Mouse (Mus musculus) 416B (cell line): ENCODE measurements at regions not wholly inside any gene's neighbourhood (a gene's known extent, or its start where the extent isn't known, plus 50 kb on each side); places are given as distances from the start of the nearest gene placed in this dataset.
A peak's percentile ranks its signal among the peaks of the same experiment; 100 is the strongest.

Source experiments
- DNase-seq: peaks from one replicate; pipeline ENCODE4 v3.0.0; 2011; ENCODE audit warnings: low read depth

- DNase-seq: no peak
Measured at GRCm38 (mm10) chr12:66157630-66158292, 126.4 kb downstream of the Rpl10l start.

- no peak for DNase-seq
Measured at GRCm38 (mm10) chr12:66156980-66157629, 127.1 kb downstream of the Rpl10l start.

- peak; percentile 27 for DNase-seq
Measured at GRCm38 (mm10) chr12:66130909-66131308, 153.3 kb downstream of the Rpl10l start.

GRCm38 (mm10) chr12:66119565-66119964, 164.6 kb downstream of the Rpl10l start:
- DNase-seq: no peak

DNA sequence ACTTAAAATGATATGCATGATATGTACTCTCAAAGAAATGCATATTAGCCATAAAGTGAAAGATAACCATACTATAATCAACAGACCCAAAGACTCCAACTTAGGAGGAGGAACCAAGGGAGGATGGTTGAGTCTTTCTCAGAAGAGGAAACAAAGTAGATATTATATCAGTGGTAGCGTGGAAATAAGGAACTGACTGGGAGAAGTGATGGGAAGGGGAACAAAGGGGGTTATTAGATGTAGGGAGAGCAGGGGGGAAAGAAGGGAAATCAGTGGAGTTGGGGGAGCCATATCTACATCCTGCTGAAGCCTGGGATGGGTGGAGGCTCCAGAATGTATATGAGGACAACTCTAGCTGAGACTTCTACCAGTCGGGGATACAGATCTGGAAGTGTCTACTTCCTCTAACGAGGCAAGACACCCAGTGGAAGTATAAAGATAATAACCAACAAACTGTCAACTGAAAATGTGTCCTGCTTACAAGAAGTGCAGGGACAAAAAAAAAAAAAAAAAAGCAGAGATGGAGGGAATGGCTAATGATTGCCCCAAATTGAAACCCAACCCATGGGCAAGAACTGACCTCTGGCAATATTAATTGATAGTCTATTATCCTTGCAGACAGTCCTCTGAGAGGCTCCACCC, 193.3 kb downstream of the Rpl10l start:
- no peak for DNase-seq

DNA sequence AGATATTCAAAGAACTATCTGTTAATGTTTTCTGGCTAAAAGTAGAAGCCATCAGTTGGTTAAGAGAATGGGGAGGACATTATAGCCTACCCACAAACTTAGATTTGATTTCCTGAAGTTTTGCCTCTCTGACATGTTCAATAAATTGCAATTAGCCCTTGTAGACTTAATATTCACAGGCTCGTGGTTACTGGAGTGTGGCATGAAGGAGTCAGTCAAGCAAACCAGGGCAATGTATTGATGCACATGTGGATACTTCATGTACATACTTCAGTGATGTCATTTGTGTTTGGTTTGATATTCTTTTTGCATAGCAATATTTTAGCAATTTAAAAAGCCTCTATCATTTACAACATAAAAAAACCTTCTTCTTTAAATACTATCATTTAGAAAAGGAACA, 223.9 kb downstream of the Rpl10l start:
- no peak for DNase-seq

- DNase-seq: no peak
Measured at GRCm38 (mm10) chr12:66055206-66055605, 229.0 kb downstream of the Rpl10l start.

GRCm38 (mm10) chr12:66048936-66049335, 235.3 kb downstream of the Rpl10l start:
- DNase-seq: no peak

- no peak for DNase-seq
Measured at GRCm38 (mm10) chr12:66036281-66036680, 247.9 kb downstream of the Rpl10l start.

- DNase-seq: no peak
Measured at GRCm38 (mm10) chr12:66027535-66027934, 256.7 kb downstream of the Rpl10l start.

GRCm38 (mm10) chr12:66012706-66013105, 271.5 kb downstream of the Rpl10l start:
- no peak for DNase-seq
